Mouse (Mus musculus) ES-Bruce4 (cell line): Measurements from ENCODE around the gene Hoxc13.

Source experiments
- CTCF ChIP-seq: IDR thresholded peaks from one replicate; pipeline ENCODE4 v1.8.1; 2011; ENCODE audit warnings: low read depth, low read length
- EP300 ChIP-seq: IDR thresholded peaks from 2 replicates; pipeline ENCODE4 v1.6.1; 2011; ENCODE audit warnings: low read depth, low read length; ENCODE audit not compliant: insufficient read depth
- POLR2A ChIP-seq: IDR thresholded peaks from one replicate; pipeline ENCODE4 v1.8.1; 2011; ENCODE audit warnings: low read length; ENCODE audit not compliant: insufficient read depth

DNA sequence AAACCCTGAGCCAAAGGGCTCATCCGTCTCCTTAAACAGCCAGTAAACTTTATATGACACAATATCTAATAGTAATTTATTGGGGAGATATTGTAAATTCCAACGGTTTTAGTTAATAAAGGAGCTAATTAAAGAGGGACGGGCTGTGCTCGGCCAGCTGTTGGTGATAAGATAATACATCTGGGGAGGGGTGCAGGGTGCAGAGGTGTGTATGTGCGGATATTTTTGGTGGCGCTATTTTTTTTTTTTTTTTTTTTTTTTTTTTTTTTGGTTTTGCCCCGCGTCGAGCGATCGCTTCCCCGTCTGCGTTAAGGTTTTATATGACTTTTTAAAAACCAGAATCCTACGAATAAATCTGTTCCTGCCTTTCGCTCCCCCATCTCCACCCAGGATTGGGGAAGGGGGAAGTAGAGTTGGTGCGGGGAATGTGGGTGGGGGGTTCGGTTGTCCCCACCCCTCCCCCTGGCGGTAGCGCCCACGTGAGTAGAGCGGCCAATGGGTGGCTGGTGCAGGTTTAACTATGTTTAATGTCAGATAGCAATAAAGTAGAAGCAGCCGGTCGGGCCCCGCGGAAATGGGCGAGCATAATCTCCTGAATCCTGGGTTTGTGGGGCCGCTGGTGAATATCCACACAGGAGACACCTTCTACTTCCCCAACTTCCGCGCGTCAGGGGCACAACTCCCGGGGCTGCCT, 15.5 kb downstream of the Hoxc13 start, which contains the start of gene Hoxc12:
- TF ChIP-seq CTCF: no peak
- TF ChIP-seq POLR2A: no peak
- TF ChIP-seq EP300: no peak
